10 mouse cellular contexts compared by ENCODE assay signal in genomic region chr6:34637588-34638438, GRCm38 (mm10). TPM values are rescaled to one million over a fixed set of nuclear protein-coding genes. Genes with fewer than 3 reads are reported as not detected.
DNase-seq lines count a peak whose midpoint lies in the region; ATAC-seq and TF ChIP-seq lines count a peak whose summit lies in the region.
"Had no signal": no experiment of that assay in that cellular context is flagged by ENCODE, and none has a peak within 500 bp of the region (broad histone marks: within the 10 kb centered on the region; RNA-seq: fewer than 3 reads in every experiment).

No protein-coding gene starts in this region.

- H3K4me2 ChIP-seq in heart, embryonic 15.5 days: no peak overlapping the region
- no peak overlapping the region for H3K4me2 ChIP-seq in lung, embryonic 14.5 days
- H3K4me2 ChIP-seq in lung, postnatal 0 days (replicated peaks; ENCODE audit: low read depth, low read length): no peak overlapping the region
- H3K4me2 ChIP-seq in limb, embryonic 15.5 days: no peak overlapping the region

- no peak overlapping the region for H3K4me3 ChIP-seq in heart, embryonic 15.5 days
- H3K4me3 ChIP-seq in lung, embryonic 14.5 days (ENCODE audit: low read depth, low read length): no peak overlapping the region
- no peak overlapping the region for H3K4me3 ChIP-seq in lung, postnatal 0 days (ENCODE audit: low read depth, low read length)
- H3K4me3 ChIP-seq in embryonic facial prominence, embryonic 10.5 days: no peak overlapping the region
- H3K4me3 ChIP-seq in limb, embryonic 15.5 days: no peak overlapping the region
- H3K4me3 ChIP-seq: left cerebral cortex, adult 2 months had no signal

- H3K4me1 ChIP-seq in heart, embryonic 15.5 days (replicated peaks): peaks cover 43% of the 10 kb centered on the region
- H3K4me1 ChIP-seq in lung, embryonic 14.5 days (ENCODE audit: insufficient read depth): peaks cover 21% of the 10 kb centered on the region
- H3K4me1 ChIP-seq in lung, postnatal 0 days (ENCODE audit: insufficient read depth, low read depth, low read length): no peaks in the 10 kb centered on the region; the same call in 1 of the 2 replicates
- H3K4me1 ChIP-seq in embryonic facial prominence, embryonic 10.5 days: peaks cover 46% of the 10 kb centered on the region
- H3K4me1 ChIP-seq in limb, embryonic 15.5 days: peaks cover 22% of the 10 kb centered on the region

- no peaks in the 10 kb centered on the region for H3K27me3 ChIP-seq in heart, embryonic 15.5 days
- no peaks in the 10 kb centered on the region for H3K27me3 ChIP-seq in lung, embryonic 14.5 days (ENCODE audit: insufficient read depth, low read length)
- H3K27me3 ChIP-seq in lung, postnatal 0 days (replicated peaks; ENCODE audit: insufficient read depth, low read length): no peaks in the 10 kb centered on the region
- H3K27me3 ChIP-seq in embryonic facial prominence, embryonic 10.5 days (replicated peaks; ENCODE audit: low read depth, poor library complexity, severe bottlenecking): no peaks in the 10 kb centered on the region
- no peaks in the 10 kb centered on the region for H3K27me3 ChIP-seq in limb, embryonic 15.5 days

- H3K27ac ChIP-seq in heart, embryonic 15.5 days: peak overlapping the region; percentile 66
- H3K27ac ChIP-seq in lung, embryonic 14.5 days (ENCODE audit: low read depth): peak overlapping the region; percentile 22
- no peak overlapping the region for H3K27ac ChIP-seq in lung, postnatal 0 days (ENCODE audit: low read length)
- H3K27ac ChIP-seq in embryonic facial prominence, embryonic 10.5 days (replicated peaks): peak overlapping the region; percentile 78
- peak overlapping the region; percentile 44 for H3K27ac ChIP-seq in limb, embryonic 15.5 days
- H3K27ac ChIP-seq: left cerebral cortex, adult 2 months had no signal

- 0 out of 2 replicates have a peak, but pooled peaks cover 3% of the 10 kb centered on the region for H3K36me3 ChIP-seq in heart, embryonic 15.5 days
- H3K36me3 ChIP-seq in lung, embryonic 14.5 days (ENCODE audit: insufficient read depth): no peaks in the 10 kb centered on the region
- H3K36me3 ChIP-seq in lung, postnatal 0 days (ENCODE audit: insufficient read depth, low read length): no peaks in the 10 kb centered on the region
- no peaks in the 10 kb centered on the region for H3K36me3 ChIP-seq in embryonic facial prominence, embryonic 10.5 days (replicated peaks)
- H3K36me3 ChIP-seq in limb, embryonic 15.5 days: no peaks in the 10 kb centered on the region

- DNase-seq in heart, postnatal 25 days (ENCODE audit: low spot score): no peak
- DNase-seq in lung, embryonic 14.5 days: no peak
- no peak for DNase-seq in lung, postnatal 0 days (ENCODE audit: low spot score)
- DNase-seq in embryonic facial prominence, embryonic 10.5 days (ENCODE audit: low spot score): peak; percentile 49
- DNase-seq: cerebellum, adult 11 months; thymus, adult 2 months had no signal

- WGBS in heart, embryonic 15.5 days: 36% methylated on average over 10 of the region's 10 CpGs
- WGBS in lung, embryonic 14.5 days: 43% methylated on average over 10 of the region's 10 CpGs
- WGBS in lung, postnatal 0 days: 65% methylated on average over 10 of the region's 10 CpGs
- 47% methylated on average over 10 of the region's 10 CpGs for WGBS in embryonic facial prominence, embryonic 10.5 days
- 48% methylated on average over 10 of the region's 10 CpGs for WGBS in limb, embryonic 15.5 days

- no peak overlapping the region for H3K9ac ChIP-seq in heart, embryonic 15.5 days
- H3K9ac ChIP-seq in lung, embryonic 14.5 days: no peak overlapping the region
- H3K9ac ChIP-seq in lung, postnatal 0 days (replicated peaks; ENCODE audit: low read depth): no peak overlapping the region
- H3K9ac ChIP-seq in limb, embryonic 15.5 days: no peak overlapping the region

- no peak for TF ChIP-seq CTCF in lung, embryonic 14.5 days (IDR thresholded peaks at IDR 0.05; ENCODE audit: low read depth)
- no peak for TF ChIP-seq CTCF in lung, postnatal 0 days (IDR thresholded peaks at IDR 0.05)

- no peak for TF ChIP-seq EP300 in lung, postnatal 0 days (IDR thresholded peaks at IDR 0.05)

- no peak for ATAC-seq in heart, embryonic 15.5 days (replicated peaks; ENCODE audit: insufficient number of reproducible peaks, insufficient read depth, low FRiP score, low read depth)
- ATAC-seq in lung, embryonic 14.5 days (ENCODE audit: insufficient read depth): no peak
- no peak for ATAC-seq in lung, postnatal 0 days
- no peak for ATAC-seq in limb, embryonic 15.5 days (ENCODE audit: insufficient number of reproducible peaks, low FRiP score, low TSS enrichment, low read depth)
- ATAC-seq in megakaryocyte progenitor cell, adult 5-6 weeks (replicated peaks; ENCODE audit: poor library complexity): no peak

- H3K9me3 ChIP-seq in heart, embryonic 15.5 days (replicated peaks): no peaks in the 10 kb centered on the region
- H3K9me3 ChIP-seq in lung, embryonic 14.5 days (ENCODE audit: low read depth, low read length): no peaks in the 10 kb centered on the region
- no peaks in the 10 kb centered on the region for H3K9me3 ChIP-seq in lung, postnatal 0 days (ENCODE audit: low read length)
- H3K9me3 ChIP-seq in embryonic facial prominence, embryonic 10.5 days: no peaks in the 10 kb centered on the region
- no peaks in the 10 kb centered on the region for H3K9me3 ChIP-seq in limb, embryonic 15.5 days

- intact Hi-C loops in heart, postnatal 25 days (cut with DNase I): loop anchor here (5.0 kb wide), 1 partner anchor 36 kb away; no protein-coding TSS in a partner anchor

RNA-seq across cellular contexts. Expression of gene Cald1, which starts 39.5 kb away (rescaled TPM):
- polyA plus RNA-seq in heart, embryonic 15.5 days (2015; fragmentation: Nextera tagmentation; extraction: Ambion mirVana): 164 TPM in 2 replicates
- 10 to 100 TPM; 49.3 to 53.1 TPM for total RNA-seq in heart, postnatal 25 days (2021)
- polyA plus RNA-seq in lung, embryonic 14.5 days (2014; fragmentation: Nextera tagmentation; extraction: Ambion mirVana): 283 and 297 TPM in 2 replicates
- 249 and 273 TPM in 2 replicates for polyA plus RNA-seq in lung, postnatal 0 days (2015; fragmentation: Nextera tagmentation; extraction: Ambion mirVana)
- 189 and 232 TPM in 2 replicates for polyA plus RNA-seq in embryonic facial prominence, embryonic 10.5 days (2016; fragmentation: Nextera tagmentation; extraction: Ambion mirVana)
- polyA plus RNA-seq in limb, embryonic 15.5 days (2015; fragmentation: Nextera tagmentation; extraction: Ambion mirVana): 272 and 288 TPM in 2 replicates
- total RNA-seq in megakaryocyte progenitor cell, adult 5-6 weeks (2015): 0.05 and 0.17 TPM in 2 replicates
- not detected in 2 replicates for total RNA-seq in megakaryocyte progenitor cell, adult 5-6 weeks (2017)
